Mouse (Mus musculus) retina, postnatal 7 days (tissue): Measurements from ENCODE around the gene Micall1.

Source experiments
- DNase-seq: peaks from one replicate; pipeline ENCODE4 v3.0.0-alpha.2; 2012; ENCODE audit warnings: low read depth, low spot score

Micall1 gene

GRCm38 (mm10) chr15:79097135-79097534, 11.6 kb upstream of the Micall1 start:
- DNase-seq: no peak

- DNase-seq: no peak
These were observed 11.1 kb upstream of the Micall1 start for GRCm38 (mm10) chr15:79097611-79098025.

- no peak for DNase-seq
These were observed 10.5 kb upstream of the Micall1 start for GRCm38 (mm10) chr15:79098220-79098619.

- DNase-seq: no peak
These were observed 9.8 kb upstream of the Micall1 start for GRCm38 (mm10) chr15:79098868-79099267.

GRCm38 (mm10) chr15:79099456-79099855, 9.2 kb upstream of the Micall1 start:
- DNase-seq: no peak

GRCm38 (mm10) chr15:79100391-79100790, 8.3 kb upstream of the Micall1 start:
- DNase-seq: no peak

DNA sequence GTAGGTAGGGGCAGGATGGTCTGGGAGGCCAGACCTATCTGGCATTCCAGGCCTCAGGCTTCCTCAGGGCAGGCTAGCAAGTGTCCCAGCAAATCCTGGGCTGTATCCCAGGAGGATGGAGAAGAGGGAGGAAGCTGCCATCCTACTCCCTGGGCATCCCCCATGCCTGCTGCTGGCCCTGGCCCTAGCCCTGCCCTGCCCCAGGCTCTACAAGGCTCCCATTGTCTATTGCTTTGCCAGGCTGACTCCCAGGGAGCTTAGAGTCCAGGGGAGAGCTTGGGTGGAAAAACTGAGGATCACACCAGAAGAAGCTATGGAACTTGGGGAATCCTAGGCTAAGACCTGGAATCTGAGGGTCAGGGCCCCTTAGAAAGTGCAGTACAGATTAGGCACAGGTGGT, 7.2 kb upstream of the Micall1 start:
- no peak for DNase-seq

DNA sequence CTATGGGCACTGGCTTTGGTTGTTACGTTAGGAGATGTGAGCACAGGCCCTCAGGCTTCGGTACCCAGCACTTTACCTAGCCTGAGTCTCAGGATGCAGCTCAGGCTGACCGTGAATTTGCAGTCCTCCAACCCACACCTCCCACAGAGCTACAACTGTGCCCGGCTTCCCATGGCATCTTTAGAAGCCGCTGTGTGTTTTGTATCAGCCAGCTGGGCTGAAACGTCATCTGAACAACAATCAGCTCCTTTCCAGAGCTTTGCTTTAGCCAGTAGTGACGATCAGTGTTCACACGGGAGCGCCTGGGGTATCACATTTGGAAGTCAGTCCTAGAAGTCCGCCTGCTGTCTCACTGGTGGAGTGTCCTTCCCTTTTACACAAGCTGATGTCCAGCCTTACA, 5.4 kb upstream of the Micall1 start:
- no peak for DNase-seq

DNA sequence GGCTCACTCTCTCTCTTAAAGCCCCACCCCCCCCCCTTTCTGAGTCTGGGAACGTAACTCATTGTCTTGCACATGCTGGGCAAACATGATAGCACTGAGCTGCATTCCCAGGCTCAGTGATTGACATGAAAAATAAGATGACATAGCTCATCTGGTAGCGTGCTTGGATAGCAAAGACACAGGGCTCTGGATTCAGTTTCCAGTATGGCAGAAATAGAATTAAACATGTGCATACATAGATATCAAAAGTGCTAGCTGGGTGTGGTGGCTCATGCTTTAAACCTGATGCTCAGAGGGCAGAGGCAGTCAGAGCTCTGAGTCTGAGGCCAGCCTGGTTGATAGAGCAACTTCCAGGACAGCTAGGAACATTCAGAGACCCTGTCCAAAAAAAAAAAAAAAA, 2.9 kb upstream of the Micall1 start:
- no peak for DNase-seq

GRCm38 (mm10) chr15:79107966-79108365, 732 bp upstream of the Micall1 start:
- DNase-seq: no peak

DNA sequence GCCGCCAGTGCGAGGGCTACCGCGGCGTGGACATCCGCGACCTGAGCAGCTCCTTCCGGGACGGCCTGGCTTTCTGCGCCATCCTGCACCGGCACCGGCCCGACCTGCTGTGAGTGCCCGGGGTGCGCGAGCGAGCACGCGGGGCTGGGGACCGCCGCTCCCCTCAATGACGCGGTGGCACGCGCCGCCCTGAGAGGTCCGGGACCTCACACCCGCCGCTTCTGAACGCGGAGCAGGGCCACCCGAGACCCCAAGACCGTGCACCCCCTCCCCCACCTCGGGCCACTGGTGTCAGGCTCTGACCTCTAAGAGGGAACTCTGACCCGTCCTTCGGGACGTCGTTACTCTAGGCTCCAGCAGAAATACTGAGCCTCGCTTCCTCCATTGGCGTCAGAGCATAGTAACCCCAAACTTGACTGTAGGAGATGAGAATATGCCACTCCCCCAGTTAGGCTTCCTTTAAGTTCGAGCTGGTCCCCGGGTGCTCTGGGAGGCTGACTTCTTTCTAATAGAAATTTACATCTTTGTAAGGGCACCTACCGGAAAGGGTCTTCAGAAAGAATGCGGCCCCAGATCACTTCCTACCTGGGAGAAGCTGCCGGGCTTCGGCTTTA, 730 bp downstream of the Micall1 start:
- no peak for DNase-seq

- no peak for DNase-seq
These were observed 1.3 kb downstream of the Micall1 start for GRCm38 (mm10) chr15:79110031-79110430.

- no peak for DNase-seq
These were observed 1.8 kb downstream of the Micall1 start for GRCm38 (mm10) chr15:79110528-79110927.

- DNase-seq: no peak
These were observed 3.1 kb downstream of the Micall1 start for GRCm38 (mm10) chr15:79111774-79112173.

DNA sequence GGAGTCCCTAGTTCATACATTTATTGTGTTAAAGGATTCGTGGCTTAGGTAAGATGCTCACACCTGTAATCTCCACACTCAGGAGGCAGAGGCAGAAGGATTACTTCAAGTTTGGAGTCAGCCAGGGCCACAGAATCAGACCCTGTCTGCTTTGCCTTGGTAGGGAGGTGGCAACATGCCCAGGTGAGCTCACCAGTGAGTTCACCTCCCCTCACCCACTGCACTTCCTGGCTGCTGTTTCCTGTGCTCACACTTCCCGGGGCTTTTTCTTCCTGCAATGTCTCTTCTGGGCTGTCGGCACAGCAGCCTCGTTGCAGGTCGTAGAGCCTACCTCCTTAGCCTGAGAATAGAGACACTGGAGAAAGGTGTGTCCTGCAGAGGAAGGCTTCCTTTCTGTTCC, 6.6 kb downstream of the Micall1 start:
- DNase-seq: no peak

- no peak for DNase-seq
These were observed 10.8 kb downstream of the Micall1 start for GRCm38 (mm10) chr15:79119491-79119890.

- no peak for DNase-seq
These were observed 13.4 kb downstream of the Micall1 start for GRCm38 (mm10) chr15:79122119-79122518.

DNA sequence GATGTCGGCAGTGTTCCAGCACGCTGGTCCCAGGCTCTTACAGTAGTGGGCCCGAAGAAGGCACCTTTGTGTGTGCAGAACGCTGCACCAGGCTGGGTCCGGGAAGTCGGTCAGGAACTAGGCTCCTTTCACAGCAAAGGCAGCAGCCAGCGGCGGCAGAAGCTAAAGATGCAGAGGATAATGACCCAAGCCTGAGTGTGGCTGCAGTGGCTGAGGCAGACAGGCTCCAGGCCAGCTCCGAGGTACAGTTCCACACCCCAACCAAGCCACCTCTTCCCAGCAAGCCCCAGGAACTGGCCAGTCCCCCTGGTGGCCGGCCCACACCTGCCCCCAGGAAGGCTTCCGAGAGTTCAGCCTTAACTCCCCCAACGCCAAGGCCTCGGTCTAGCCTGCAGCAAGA, 13.8 kb downstream of the Micall1 start:
- no peak for DNase-seq

DNA sequence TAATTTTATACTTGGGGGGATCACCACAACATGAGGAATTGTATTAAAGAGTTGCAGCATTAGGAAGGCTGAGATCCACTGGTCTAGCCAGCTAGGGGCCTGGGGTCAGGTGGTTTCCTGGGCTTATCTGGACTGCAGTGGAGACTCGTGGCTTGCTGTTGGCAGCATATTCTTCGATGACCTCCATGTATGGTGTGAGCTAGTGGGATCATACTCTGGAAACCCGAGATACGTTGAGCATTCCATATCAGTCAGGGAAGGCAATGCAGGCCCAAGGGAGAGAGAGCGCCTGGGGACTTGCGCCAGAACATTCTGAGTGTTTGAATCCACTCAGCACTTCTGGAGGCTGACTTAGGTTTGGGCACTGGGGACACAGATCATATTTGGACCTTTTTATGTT, 15.1 kb downstream of the Micall1 start:
- DNase-seq: no peak

GRCm38 (mm10) chr15:79124331-79124875, 15.7 kb downstream of the Micall1 start:
- DNase-seq: no peak

GRCm38 (mm10) chr15:79126217-79126932, 17.7 kb downstream of the Micall1 start:
- no peak for DNase-seq

DNA sequence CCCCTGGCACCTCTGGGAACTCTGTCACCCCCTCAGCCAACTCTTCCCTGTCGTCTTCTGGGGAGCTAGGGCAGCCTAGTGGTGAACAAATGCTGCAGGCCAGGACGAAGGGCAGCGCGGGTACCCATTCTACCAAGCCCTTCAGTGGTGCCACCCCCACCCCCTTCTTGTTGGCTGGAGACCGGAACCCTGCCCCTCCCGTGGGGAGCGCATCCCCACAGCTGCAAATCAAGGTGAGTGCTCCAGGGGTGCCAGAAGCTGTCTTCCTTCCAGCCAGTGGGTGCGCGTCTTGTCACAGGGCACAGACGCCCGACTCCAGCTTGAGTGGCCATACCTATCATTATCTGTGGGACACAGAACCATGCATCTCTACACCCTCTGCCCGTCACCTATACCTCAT, 18.4 kb downstream of the Micall1 start:
- DNase-seq: no peak

DNA sequence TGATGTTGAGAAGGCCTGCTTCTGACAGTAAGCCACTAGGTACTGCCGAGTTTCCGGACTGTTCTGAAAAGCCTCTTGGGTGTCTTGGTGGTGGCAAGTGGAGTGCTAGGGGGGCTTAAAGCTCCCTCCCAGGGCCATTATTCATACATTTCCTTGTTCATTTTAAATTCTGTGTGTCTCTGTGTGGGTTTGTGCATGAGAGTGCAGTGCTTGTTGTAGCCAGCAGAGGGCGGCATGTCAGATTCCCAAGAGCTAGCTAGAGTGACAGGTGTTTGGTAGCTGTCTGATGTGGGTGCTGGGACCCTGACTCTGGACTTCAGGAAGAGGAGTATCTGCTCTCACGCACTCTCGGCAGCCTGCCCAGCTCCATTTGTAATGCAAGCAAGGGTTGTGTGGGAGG, 19.5 kb downstream of the Micall1 start:
- DNase-seq: no peak
